Mouse (Mus musculus) small intestine, adult 2 months (tissue): ENCODE data around the gene Ccdc32. TPM values are rescaled to one million over a fixed set of nuclear protein-coding genes. Genes with fewer than 3 reads are reported as not detected.
A peak's percentile ranks its signal among the peaks of the same experiment; 100 is the strongest.

Source experiments
- H3K27ac ChIP-seq: fragments of 200-500 bp; 2 replicates; pipeline ENCODE4 v1.5.1; 2012; ENCODE audit warnings: low read depth, low read length, control low read depth, inconsistent platforms; ENCODE audit not compliant: insufficient read depth
- H3K27me3 ChIP-seq: fragments of 200-500 bp; 2 replicates; pipeline ENCODE4 v1.6.1; 2012; ENCODE audit warnings: mild to moderate bottlenecking, moderate library complexity, low read length, inconsistent platforms; ENCODE audit not compliant: control insufficient read depth, insufficient read depth
- H3K36me3 ChIP-seq: fragments of 200-500 bp; 2 replicates; pipeline ENCODE4 v1.6.1; 2012; ENCODE audit warnings: mild to moderate bottlenecking, low read length, control low read depth, inconsistent platforms; ENCODE audit not compliant: control insufficient read depth, insufficient read depth
- H3K4me1 ChIP-seq: fragments of 200-500 bp; 2 replicates; pipeline ENCODE4 v1.6.1; 2012; ENCODE audit warnings: low read length, inconsistent platforms, mixed read lengths; ENCODE audit not compliant: control insufficient read depth, insufficient read depth, insufficient read length
- H3K4me3 ChIP-seq: fragments of 200-500 bp; 2 replicates; pipeline ENCODE4 v1.5.1; 2012; ENCODE audit warnings: low read depth, mild to moderate bottlenecking, control low read depth, inconsistent platforms, low read length, moderate library complexity
- CTCF ChIP-seq: fragments of 200-500 bp; IDR thresholded peaks from 2 replicates; pipeline ENCODE4 v1.5.1; 2012; ENCODE audit warnings: low read depth, mild to moderate bottlenecking, control low read depth, inconsistent platforms, low read length, moderate library complexity, mixed read lengths; ENCODE audit not compliant: insufficient replicate concordance, insufficient read length; ENCODE audit errors: extremely low read depth
- POLR2A ChIP-seq: fragments of 200-500 bp; IDR thresholded peaks from 2 replicates; pipeline ENCODE4 v1.6.1; 2012; ENCODE audit warnings: low read depth, mild to moderate bottlenecking, control low read depth, inconsistent platforms, low read length, moderate library complexity
- WGBS: fragments of 180-500 bp; shearing (Covaris S2); methylation state at CpG from one replicate; pipeline ENCODE4 v1.1.7; 2018; 5-methylcytosine and 5-hydroxymethylcytosine counted together
- polyA plus RNA-seq: library from polyadenylated mRNA; depleted of rRNA; stranded (reverse); fragments of >200 nt; gene quantifications from 2 replicates; pipeline ENCODE4 v1.2.3, GENCODE M21; 2012

Gene Ccdc32
- polyA plus RNA-seq, 1 experiment: 10.0 TPM

DNA sequence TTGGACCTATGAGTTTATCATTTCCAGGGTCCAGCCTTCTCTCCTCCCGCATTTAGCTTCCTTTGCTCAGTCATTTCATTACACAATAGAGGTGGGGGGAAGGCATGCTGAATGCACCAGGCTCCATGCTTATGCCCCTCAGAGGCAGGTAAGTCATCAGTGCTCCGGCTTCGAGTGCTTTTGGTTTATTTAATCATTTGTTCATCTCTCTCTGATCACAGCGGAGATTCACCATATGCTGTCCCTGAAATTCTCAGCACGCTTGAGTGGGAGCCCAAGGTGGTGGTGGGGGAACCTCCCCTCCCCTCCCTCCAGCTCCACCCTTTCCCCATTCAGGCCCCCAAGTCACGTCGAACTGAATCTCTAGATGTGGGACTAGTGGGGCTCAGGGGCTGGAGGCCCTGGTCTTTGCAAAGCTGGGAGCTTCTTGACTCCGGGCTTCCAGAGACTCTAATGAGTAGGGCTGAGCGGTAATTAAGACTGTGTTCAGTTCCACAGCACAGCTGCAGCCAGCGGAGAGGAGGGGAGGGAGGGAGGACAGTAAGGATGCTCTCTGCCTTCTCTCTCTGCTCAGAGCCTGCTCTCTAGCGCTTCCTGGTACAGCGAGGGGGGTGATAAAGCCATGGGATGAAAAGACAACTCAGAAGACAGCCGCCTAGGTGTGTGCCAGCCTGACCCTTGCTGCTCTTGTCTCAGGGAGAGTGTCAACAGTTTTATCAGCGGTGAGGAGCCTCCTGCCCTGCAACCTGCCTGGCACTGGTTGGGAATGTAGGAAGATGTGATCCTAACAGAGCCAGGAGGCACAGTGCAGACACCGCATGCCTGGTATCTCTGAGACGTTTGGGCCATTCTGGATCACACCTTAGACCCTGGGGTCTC is 33.0 kb downstream of the Ccdc32 start:
- H3K27ac ChIP-seq: no peak overlapping the region
- H3K27me3 ChIP-seq: no peaks in the 10 kb centered on the region
- no peak overlapping the region for H3K4me3 ChIP-seq
- WGBS: 57% methylated on average over 16 of the region's 16 CpGs
- no peaks in the 10 kb centered on the region for H3K36me3 ChIP-seq
- no peak for TF ChIP-seq POLR2A
- TF ChIP-seq CTCF: no peak
- peaks cover 2% of the 10 kb centered on the region; the same call in 1 of the 2 replicates for H3K4me1 ChIP-seq

DNA sequence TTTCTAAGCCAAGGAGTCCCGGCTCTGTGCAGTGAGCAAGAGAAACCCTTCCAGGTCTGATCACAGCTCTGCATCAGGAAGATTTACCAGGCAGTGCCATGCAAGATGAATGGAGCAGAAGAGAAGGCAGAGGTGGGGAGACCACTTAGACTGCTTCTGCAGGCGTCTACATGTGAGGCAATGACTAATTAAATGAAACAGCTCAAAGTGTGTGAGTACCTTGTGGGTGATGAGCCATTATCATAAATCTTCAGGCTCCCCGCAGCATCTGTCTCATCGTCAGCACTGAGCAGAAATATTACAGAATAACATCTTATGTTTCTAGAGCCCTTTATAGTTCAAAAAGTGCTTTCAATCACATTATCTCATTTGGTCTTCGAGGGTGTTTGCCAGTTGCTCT is 33.7 kb downstream of the Ccdc32 start:
- WGBS: 77% methylated on average over 5 of the region's 5 CpGs
- TF ChIP-seq CTCF: no peak
- no peak for TF ChIP-seq POLR2A

DNA sequence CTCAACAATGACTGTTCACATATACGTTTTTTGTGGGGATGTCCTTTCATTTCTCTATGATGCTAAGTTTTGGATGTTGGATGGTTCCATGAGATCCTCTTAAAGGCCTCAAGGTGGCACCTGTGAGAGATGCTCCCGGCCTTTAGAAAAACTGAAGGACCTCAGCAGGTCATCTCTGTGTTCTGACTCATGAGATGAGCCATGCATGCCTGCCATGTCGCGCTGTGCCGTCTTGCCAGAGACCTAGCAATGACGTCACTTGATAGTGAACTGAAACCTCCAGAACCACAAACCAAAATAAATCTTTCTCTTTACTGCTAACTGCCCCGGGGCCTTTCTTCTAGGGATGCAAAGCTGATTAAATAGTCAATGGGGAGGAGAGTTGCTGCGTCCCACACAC is 45.4 kb downstream of the Ccdc32 start:
- no peaks in the 10 kb centered on the region for H3K36me3 ChIP-seq
- 70% methylated on average over 8 of the region's 8 CpGs for WGBS
- no peak overlapping the region for H3K27ac ChIP-seq
- H3K27me3 ChIP-seq: no peaks in the 10 kb centered on the region; the same call in 1 of the 2 replicates
- H3K4me1 ChIP-seq: no peaks in the 10 kb centered on the region
- TF ChIP-seq CTCF: peak; percentile 7; the same call in 1 of the 2 replicates
- no peak for TF ChIP-seq POLR2A
- no peak overlapping the region for H3K4me3 ChIP-seq

More for the DNA sequence above, 33.7 kb downstream of the Ccdc32 start:
- Histone ChIP-seq H3K4me3 (no peak overlapping the region), H3K4me1 (peaks cover 2% of the 10 kb centered on the region; the same call in 1 of the 2 replicates), H3K27me3 (no peaks in the 10 kb centered on the region), H3K27ac (no peak overlapping the region), H3K36me3 (no peaks in the 10 kb centered on the region)

DNA sequence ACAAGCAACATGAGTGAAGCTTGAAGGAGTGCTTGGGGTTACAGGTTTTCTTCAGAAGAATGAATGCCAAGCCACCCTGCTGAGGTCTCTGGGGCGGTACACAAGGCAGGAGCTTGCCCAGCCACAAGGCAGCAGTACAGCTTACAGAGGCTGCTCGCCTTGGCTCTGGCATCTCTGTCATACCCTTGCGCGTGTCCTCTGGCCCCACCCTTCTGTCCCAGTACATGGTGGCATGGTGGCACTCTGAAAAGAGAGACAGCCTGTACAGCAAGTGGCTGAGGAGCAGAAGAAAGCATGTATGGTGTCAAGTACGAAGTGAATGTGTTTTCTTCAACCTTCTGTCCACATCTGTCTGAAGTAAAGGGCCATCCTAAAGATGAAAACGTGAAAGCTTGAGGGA is 48.4 kb downstream of the Ccdc32 start:
- Histone ChIP-seq H3K4me3 (no peak overlapping the region), H3K36me3 (no peaks in the 10 kb centered on the region), H3K4me1 (no peaks in the 10 kb centered on the region; the same call in 1 of the 2 replicates), H3K27ac (no peak overlapping the region), H3K27me3 (peaks cover 9% of the 10 kb centered on the region; the same call in 1 of the 2 replicates)
- WGBS: 65% methylated on average over 6 of the region's 6 CpGs
- TF ChIP-seq CTCF: no peak
- TF ChIP-seq POLR2A: no peak

DNA sequence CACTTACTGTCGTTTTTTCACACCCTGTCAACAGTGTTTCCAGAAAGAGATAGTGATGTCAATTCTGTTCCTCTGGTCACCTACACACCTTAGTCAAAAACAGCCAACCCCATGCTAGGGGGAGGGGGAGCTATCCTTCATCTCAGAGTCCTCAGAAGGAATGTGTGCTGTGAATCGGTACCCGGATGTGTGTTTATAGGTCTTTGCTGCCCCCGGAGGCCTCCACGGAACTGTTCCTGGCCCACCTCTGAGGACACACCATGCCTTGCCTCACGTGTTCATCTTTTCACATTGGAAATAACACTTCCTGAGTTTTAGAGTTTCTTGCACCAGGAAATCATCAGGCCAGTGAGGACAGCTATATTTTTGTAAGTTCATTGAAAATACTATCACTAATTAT is 51.1 kb downstream of the Ccdc32 start:
- H3K36me3 ChIP-seq: no peaks in the 10 kb centered on the region
- peaks cover 22% of the 10 kb centered on the region for H3K27me3 ChIP-seq
- 58% methylated on average over 6 of the region's 6 CpGs for WGBS
- H3K27ac ChIP-seq: no peak overlapping the region
- no peaks in the 10 kb centered on the region; the same call in 1 of the 2 replicates for H3K4me1 ChIP-seq
- H3K4me3 ChIP-seq: no peak overlapping the region
- no peak for TF ChIP-seq CTCF
- no peak for TF ChIP-seq POLR2A

DNA sequence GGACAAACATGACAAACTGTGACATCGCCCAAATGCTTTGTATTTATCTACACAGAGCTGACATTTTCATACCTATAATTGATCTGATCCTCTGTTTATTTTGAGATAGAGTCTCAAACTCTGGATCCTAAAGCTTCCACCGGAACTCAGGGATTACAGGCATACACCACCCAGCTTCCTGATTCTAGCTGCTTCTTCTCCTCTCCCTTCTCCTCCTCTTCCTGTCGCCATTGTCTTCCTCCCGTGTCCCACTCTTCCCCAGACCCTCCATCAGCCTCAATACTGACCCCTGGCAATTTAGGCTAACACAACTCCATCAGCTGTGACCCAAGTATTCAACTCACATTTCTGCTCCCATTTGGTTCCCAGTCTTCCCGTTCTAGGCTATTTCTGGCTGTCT is 52.3 kb downstream of the Ccdc32 start:
- peaks cover 22% of the 10 kb centered on the region for H3K27me3 ChIP-seq
- peak overlapping the region; percentile 64; the same call in 1 of the 2 replicates for H3K4me3 ChIP-seq
- TF ChIP-seq POLR2A (no peak), CTCF (no peak)
- H3K4me1 ChIP-seq: peaks cover 2% of the 10 kb centered on the region
- H3K27ac ChIP-seq: no peak overlapping the region
- no peaks in the 10 kb centered on the region for H3K36me3 ChIP-seq
- WGBS: 46% methylated on average over 5 of the region's 5 CpGs

DNA sequence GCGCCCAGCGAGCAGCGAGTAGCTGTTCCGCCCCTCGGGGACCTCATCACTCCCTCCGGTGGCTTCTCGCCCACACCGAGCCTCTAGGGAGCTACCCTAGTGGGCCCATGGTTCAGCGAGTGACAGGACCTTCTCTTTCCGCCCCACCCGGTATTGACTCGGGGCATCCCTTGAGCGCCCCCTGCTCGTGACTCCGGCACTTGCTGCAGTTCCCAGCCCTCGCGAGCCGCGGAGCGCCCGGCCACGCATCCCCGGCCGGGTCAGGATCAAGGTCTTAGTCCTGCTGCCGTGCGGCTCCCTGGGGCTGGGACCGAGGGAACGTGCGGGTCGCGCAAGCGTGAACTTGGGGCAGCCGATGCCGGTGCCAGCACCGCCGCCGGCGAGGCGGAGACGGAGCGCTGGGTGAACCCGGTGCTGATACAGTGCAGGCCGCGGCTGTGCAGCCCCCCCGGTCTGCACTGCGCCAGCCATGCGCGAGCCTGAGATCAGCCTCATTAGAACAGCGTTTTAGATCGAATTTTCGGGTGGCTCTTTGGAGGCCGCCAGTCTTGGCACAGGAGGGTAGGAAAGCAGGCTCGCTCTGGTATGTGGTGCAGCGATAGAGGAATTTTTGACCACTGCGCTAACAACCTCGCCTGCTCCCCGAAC is 52.8 kb downstream of the Ccdc32 start:
- H3K36me3 ChIP-seq: no peaks in the 10 kb centered on the region

More for the DNA sequence above, 52.8 kb downstream of the Ccdc32 start:
- H3K4me3 ChIP-seq: peak overlapping the region; percentile 64
- H3K4me1 ChIP-seq: peaks cover 2% of the 10 kb centered on the region
- WGBS: 3% methylated on average over 56 of the region's 57 CpGs
- H3K27ac ChIP-seq: no peak overlapping the region
- TF ChIP-seq CTCF (peak; percentile 64), POLR2A (no peak)
- H3K27me3 ChIP-seq: peaks cover 22% of the 10 kb centered on the region
